Mouse (Mus musculus) spleen, adult 2 months (tissue): ENCODE data around the gene Col5a2.

Experiments used
- CTCF ChIP-seq: fragments of 200-500 bp; IDR thresholded peaks from 2 replicates; pipeline ENCODE4 v1.5.1; 2011; ENCODE audit warnings: mild to moderate bottlenecking, inconsistent platforms; ENCODE audit not compliant: insufficient read depth, insufficient read length, insufficient replicate concordance; ENCODE audit errors: extremely low read depth
- POLR2A ChIP-seq: fragments of 200-500 bp; IDR thresholded peaks from 2 replicates; pipeline ENCODE4 v1.6.1; 2011; ENCODE audit warnings: low read depth, low read length, inconsistent platforms

DNA sequence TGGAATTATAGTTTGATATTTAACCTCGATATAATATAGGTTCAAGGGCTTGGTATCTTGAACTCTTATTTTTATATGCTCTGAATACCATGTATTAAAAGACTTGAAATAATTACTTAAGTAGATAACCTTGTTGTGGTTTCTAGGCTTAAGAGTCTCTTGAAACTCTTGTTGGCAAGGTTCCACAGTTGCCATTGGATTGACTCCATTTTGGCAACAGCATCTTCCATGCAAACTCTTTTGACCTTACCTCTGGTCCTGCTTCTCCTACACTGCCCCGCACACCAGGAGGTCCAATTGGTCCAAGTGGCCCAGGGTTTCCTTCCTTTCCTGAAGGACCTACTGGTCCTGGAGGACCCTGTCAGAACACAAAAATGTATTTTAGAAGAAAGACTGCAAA is 121.2 kb downstream of the Col5a2 start:
- TF ChIP-seq CTCF (no peak), POLR2A (no peak)
